Mouse (Mus musculus): ENCODE data around the gene Fam20c. TPM values are rescaled to one million over a fixed set of nuclear protein-coding genes. Genes with fewer than 3 reads are reported as not detected.

Gene Fam20c
- 7.7 and 8.7 TPM in 2 replicates for polyA plus RNA-seq (2014; fragmentation: Nextera tagmentation; extraction: Ambion mirVana)

DNA sequence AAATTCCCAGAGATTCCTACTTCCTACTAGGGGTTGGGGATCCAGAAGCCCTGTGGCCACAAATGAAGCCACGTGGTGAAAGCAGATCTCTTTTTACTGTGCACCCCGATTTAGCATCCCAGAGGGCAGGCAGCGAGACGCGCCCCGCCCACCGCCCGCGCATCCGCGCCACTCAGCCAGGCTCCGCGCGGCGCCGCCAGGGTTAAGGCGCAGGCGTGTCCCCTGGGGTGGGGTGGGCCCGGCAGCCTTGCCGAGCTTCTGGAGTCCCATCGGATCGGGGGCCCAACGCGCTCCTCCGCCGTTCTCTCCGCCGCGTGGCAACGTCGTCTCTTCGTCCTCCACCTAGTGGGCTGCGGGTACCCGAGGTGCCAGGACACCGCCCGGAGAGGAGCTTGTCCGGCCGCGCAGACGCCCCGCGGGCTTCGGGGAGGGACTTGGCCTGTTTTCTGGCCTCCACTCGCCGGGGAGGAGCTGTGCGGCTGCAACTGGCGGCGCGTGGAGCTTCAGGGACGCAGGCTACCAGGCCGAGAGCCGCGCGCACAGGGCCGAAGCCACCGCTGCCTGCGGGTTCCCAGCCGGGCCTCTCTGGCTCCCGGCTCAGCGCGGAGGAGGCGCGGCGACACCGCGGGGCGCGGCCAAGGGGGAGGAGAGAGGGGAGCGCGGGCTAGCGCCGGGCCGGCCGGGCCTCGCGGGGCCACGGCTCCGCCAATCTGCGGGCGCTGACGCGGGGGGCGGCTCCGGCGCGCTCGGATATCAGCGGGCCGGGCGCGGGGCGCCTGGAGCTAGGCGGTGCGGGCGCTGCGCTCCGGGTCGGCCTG is at the start of gene Fam20c:
Fam20c (plus strand) TSS at position 212 of the 818 bp plus-strand sequence.
- no peaks in the 10 kb centered on the region for H3K9me3 ChIP-seq (ENCODE audit: control insufficient read depth, low read length)
- H3K36me3 ChIP-seq (ENCODE audit: control insufficient read depth, insufficient read depth, low read length), result peaks cover 7% of the 10 kb centered on the region; the same call in 1 of the 2 replicates
- WGBS, result under 1% methylated on average over 65 of the region's 98 CpGs
- peak within 1 kb of the TSS; percentile 47 to 84; a peak in 3 of 4 replicates for H3K27ac ChIP-seq (replicated peaks in 1 of 2; ENCODE audit: control insufficient read depth in 1 of 2, insufficient read depth in 1 of 2, low read depth in 2 of 2, low read length in 2 of 2)
- H3K4me1 ChIP-seq (ENCODE audit: control insufficient read depth in 2 of 2, insufficient read depth in 2 of 2, low read length in 2 of 2), result peaks cover 14 to 19% of the 10 kb centered on the region in 2 experiments
- H3K27me3 ChIP-seq (ENCODE audit: control insufficient read depth, insufficient read depth, low read length), result peaks cover 34% of the 10 kb centered on the region
- H3K4me3 ChIP-seq (ENCODE audit: control insufficient read depth in 1 of 2, insufficient read depth in 1 of 2, low read depth in 1 of 2, low read length in 2 of 2), result peak within 1 kb of the TSS; percentile 61 to 74
- H3K4me2 ChIP-seq (ENCODE audit: low read length), result peak within 1 kb of the TSS; percentile 96
- ATAC-seq (ENCODE audit: insufficient number of reproducible peaks, insufficient read depth, low FRiP score, low read depth), result peak; percentile 79
- H3K9ac ChIP-seq (ENCODE audit: low read length), result peak within 1 kb of the TSS; percentile 83

GRCm38 (mm10) chr5:138707367-138707766 is 46.9 kb upstream of the Fam20c start:
- H3K4me2 ChIP-seq (ENCODE audit: low read length), result no peak overlapping the region
- H3K9me3 ChIP-seq (ENCODE audit: control insufficient read depth, low read length), result 0 out of 2 replicates have a peak, but pooled peaks cover 5% of the 10 kb centered on the region
- H3K9ac ChIP-seq (ENCODE audit: low read length), result no peak overlapping the region
- H3K27me3 ChIP-seq (ENCODE audit: control insufficient read depth, insufficient read depth, low read length), result no peaks in the 10 kb centered on the region
- no peaks in the 10 kb centered on the region for H3K36me3 ChIP-seq (ENCODE audit: control insufficient read depth, insufficient read depth, low read length)
- H3K27ac ChIP-seq (replicated peaks in 1 of 2; ENCODE audit: control insufficient read depth in 1 of 2, insufficient read depth in 1 of 2, low read depth in 2 of 2, low read length in 2 of 2), result peak overlapping the region in 1 of 2 experiments; percentile 8; a peak in 1 of 4 replicates
- no peak for ATAC-seq (ENCODE audit: insufficient number of reproducible peaks, insufficient read depth, low FRiP score, low read depth)
- no peak overlapping the region for H3K4me3 ChIP-seq (ENCODE audit: control insufficient read depth in 1 of 2, insufficient read depth in 1 of 2, low read depth in 1 of 2, low read length in 2 of 2)
- peaks cover 0 to 9% of the 10 kb centered on the region in 2 experiments; a peak in 3 of 4 replicates for H3K4me1 ChIP-seq (ENCODE audit: control insufficient read depth in 2 of 2, insufficient read depth in 2 of 2, low read length in 2 of 2)

DNA sequence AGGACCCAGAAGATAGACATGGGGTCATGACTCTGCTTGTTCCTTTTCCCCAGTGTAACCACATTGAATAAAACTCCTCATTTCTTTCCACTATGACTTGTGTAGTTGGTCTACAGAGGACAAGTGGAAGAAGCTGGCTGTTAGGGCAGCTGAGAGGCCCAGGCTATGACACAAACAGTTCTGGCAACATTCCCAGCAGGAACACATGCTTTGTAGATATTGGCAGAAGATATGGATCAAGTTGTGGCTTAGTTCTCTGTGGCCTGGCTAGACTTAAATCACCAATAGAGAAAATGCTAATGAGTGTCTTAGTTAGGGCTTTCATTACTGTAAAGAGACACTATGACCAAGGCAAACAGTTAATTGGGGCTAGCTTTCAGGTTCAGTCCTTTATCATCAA is 45.7 kb upstream of the Fam20c start:
- H3K9me3 ChIP-seq (ENCODE audit: control insufficient read depth, low read length), result 0 out of 2 replicates have a peak, but pooled peaks cover 5% of the 10 kb centered on the region
- H3K27me3 ChIP-seq (ENCODE audit: control insufficient read depth, insufficient read depth, low read length), result no peaks in the 10 kb centered on the region
- H3K4me1 ChIP-seq (ENCODE audit: control insufficient read depth in 2 of 2, insufficient read depth in 2 of 2, low read length in 2 of 2), result peaks cover 0 to 9% of the 10 kb centered on the region in 2 experiments; a peak in 3 of 4 replicates
- no peaks in the 10 kb centered on the region for H3K36me3 ChIP-seq (ENCODE audit: control insufficient read depth, insufficient read depth, low read length)
- H3K4me3 ChIP-seq (ENCODE audit: control insufficient read depth in 1 of 2, insufficient read depth in 1 of 2, low read depth in 1 of 2, low read length in 2 of 2), result no peak overlapping the region
- H3K9ac ChIP-seq (ENCODE audit: low read length), result no peak overlapping the region
- H3K27ac ChIP-seq (replicated peaks in 1 of 2; ENCODE audit: control insufficient read depth in 1 of 2, insufficient read depth in 1 of 2, low read depth in 2 of 2, low read length in 2 of 2), result no peak overlapping the region
- no peak overlapping the region for H3K4me2 ChIP-seq (ENCODE audit: low read length)
- no peak for ATAC-seq (ENCODE audit: insufficient number of reproducible peaks, insufficient read depth, low FRiP score, low read depth)

DNA sequence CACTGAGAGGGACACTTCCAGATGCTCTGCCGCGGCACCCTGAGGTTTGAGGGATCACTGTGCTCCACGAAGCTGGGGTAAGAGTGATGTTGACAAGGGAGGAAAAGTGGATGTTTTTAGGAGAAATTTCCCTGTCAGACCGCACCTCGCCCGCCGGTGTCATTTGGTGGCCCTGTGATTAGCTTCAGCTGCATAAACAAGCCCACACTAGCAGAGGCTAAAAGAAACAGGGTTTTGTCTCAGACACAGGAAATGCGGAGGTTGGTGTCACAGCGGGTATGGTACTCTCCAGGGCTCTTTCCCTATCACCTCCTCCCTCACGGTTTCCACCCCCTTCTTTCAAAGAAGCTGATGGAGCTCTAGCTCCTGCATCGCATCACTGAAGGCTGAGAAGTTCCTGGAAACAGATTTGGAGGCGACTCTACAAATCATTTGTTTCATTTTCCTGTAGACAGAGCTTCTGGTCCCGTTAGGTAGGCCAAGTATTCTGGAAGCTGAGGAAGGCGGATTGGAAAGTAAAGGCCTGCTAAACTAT is 38.7 kb upstream of the Fam20c start:
- no peak overlapping the region for H3K4me3 ChIP-seq (ENCODE audit: control insufficient read depth in 1 of 2, insufficient read depth in 1 of 2, low read depth in 1 of 2, low read length in 2 of 2)
- no peak for ATAC-seq (ENCODE audit: insufficient number of reproducible peaks, insufficient read depth, low FRiP score, low read depth)

DNA sequence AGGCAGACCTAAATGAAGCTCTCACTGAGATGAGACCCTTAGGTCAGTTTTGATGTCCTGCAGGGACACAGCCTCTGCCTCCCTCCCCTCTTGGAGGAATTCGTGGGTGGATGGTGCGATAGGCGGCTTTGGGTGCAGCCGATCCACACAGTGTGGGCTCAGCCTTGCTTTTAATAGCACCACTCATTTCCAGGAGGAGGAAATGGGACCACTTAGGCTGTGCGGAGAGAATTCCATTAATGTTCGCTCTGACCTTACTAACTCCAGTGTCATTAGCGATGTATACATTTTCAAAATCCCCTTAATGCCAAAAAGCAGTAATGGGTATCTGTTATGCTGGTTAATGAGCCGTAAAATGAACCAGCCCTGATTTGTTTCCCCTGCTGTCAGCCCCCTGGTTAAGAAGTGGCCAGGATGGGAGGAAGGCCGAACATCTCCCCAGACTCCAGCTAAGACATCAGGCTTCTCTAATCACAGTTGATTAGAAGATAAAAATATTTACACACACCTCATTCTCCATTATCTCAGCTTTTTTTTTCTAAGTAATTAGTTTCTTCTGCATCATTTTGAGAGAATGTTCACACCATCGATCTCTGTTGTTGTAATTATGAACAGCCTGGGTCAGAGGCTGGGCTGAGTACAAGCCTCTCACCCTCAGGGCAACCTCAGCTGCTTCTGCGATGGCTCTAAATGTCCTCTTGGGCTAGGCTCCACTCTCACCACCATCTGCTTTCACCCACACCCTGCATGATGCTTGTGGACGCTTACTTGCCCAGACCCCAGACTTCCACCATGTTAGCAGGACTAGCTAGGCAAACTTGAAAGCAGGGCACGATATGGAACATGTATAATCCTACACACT is 33.8 kb upstream of the Fam20c start:
- Histone ChIP-seq H3K36me3 (ENCODE audit: control insufficient read depth, insufficient read depth, low read length) (no peaks in the 10 kb centered on the region), H3K27ac (replicated peaks in 1 of 2; ENCODE audit: control insufficient read depth in 1 of 2, insufficient read depth in 1 of 2, low read depth in 2 of 2, low read length in 2 of 2) (no peak overlapping the region), H3K4me1 (ENCODE audit: control insufficient read depth in 2 of 2, insufficient read depth in 2 of 2, low read length in 2 of 2) (peaks cover 11 to 13% of the 10 kb centered on the region in 2 experiments), H3K4me2 (ENCODE audit: low read length) (no peak overlapping the region), H3K9me3 (ENCODE audit: control insufficient read depth, low read length) (no peaks in the 10 kb centered on the region), H3K4me3 (ENCODE audit: control insufficient read depth in 1 of 2, insufficient read depth in 1 of 2, low read depth in 1 of 2, low read length in 2 of 2) (no peak overlapping the region), H3K9ac (ENCODE audit: low read length) (no peak overlapping the region), H3K27me3 (ENCODE audit: control insufficient read depth, insufficient read depth, low read length) (no peaks in the 10 kb centered on the region)
- WGBS, result 50% methylated on average over 13 of the region's 13 CpGs
- no peak for ATAC-seq (ENCODE audit: insufficient number of reproducible peaks, insufficient read depth, low FRiP score, low read depth)

More for the DNA sequence above, 38.7 kb upstream of the Fam20c start:
- H3K9ac ChIP-seq (ENCODE audit: low read length), result no peak overlapping the region
- peaks cover 0 to 3% of the 10 kb centered on the region in 2 experiments; a peak in 2 of 4 replicates for H3K4me1 ChIP-seq (ENCODE audit: control insufficient read depth in 2 of 2, insufficient read depth in 2 of 2, low read length in 2 of 2)
- no peaks in the 10 kb centered on the region for H3K9me3 ChIP-seq (ENCODE audit: control insufficient read depth, low read length)
- no peak overlapping the region for H3K27ac ChIP-seq (replicated peaks in 1 of 2; ENCODE audit: control insufficient read depth in 1 of 2, insufficient read depth in 1 of 2, low read depth in 2 of 2, low read length in 2 of 2)
- H3K27me3 ChIP-seq (ENCODE audit: control insufficient read depth, insufficient read depth, low read length), result no peaks in the 10 kb centered on the region
- no peaks in the 10 kb centered on the region for H3K36me3 ChIP-seq (ENCODE audit: control insufficient read depth, insufficient read depth, low read length)
- no peak overlapping the region for H3K4me2 ChIP-seq (ENCODE audit: low read length)
- WGBS, result 23% methylated on average over 14 of the region's 14 CpGs

DNA sequence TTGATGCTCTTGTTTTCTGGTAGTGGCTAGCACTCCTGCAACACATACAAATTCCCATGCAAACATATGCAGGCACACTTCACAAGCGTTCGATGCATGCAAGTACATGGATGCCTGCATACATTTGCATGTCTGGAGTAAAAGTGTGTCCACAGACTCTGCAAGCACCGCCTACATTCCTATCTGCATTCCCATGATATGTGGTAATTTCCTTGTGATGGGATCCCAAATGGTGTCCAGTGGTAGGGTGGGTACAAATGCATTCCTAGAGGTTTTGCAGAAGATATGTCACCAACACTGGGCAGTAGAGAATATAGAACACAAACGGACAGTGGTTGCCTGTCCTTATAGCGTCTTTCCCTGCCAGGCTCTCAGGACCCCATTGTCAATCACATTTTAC is 29.9 kb upstream of the Fam20c start:
- peak overlapping the region in 1 of 2 experiments; percentile 75; a peak in 1 of 4 replicates for H3K27ac ChIP-seq (replicated peaks in 1 of 2; ENCODE audit: control insufficient read depth in 1 of 2, insufficient read depth in 1 of 2, low read depth in 2 of 2, low read length in 2 of 2)
- H3K36me3 ChIP-seq (ENCODE audit: control insufficient read depth, insufficient read depth, low read length), result no peaks in the 10 kb centered on the region
- no peak overlapping the region for H3K9ac ChIP-seq (ENCODE audit: low read length)
- no peak overlapping the region for H3K4me3 ChIP-seq (ENCODE audit: control insufficient read depth in 1 of 2, insufficient read depth in 1 of 2, low read depth in 1 of 2, low read length in 2 of 2)
- WGBS, result 62% methylated on average over 5 of the region's 5 CpGs
- no peaks in the 10 kb centered on the region for H3K9me3 ChIP-seq (ENCODE audit: control insufficient read depth, low read length)
- peaks cover 12 to 17% of the 10 kb centered on the region in 2 experiments for H3K4me1 ChIP-seq (ENCODE audit: control insufficient read depth in 2 of 2, insufficient read depth in 2 of 2, low read length in 2 of 2)
- H3K4me2 ChIP-seq (ENCODE audit: low read length), result no peak overlapping the region
- H3K27me3 ChIP-seq (ENCODE audit: control insufficient read depth, insufficient read depth, low read length), result no peaks in the 10 kb centered on the region
- no peak for ATAC-seq (ENCODE audit: insufficient number of reproducible peaks, insufficient read depth, low FRiP score, low read depth)

DNA sequence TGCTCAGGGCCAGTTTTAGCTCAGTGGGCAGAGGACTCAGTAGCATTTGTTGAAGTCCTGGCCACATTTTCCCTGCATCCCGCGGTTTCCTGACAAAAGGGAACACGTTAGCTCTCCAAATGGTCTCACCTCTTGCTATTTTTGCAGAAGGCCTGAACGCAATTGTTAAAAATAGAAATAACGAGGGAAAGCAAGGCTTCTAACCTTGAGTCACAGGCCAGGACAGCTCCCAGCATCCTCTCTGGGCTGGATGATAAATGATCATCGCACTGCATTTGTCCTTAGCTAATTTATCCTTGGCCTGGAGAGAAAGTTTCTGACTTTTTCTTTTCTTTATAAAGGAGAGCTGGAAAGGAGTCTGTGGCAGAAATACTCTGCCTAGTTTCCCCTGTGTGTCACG is 29.2 kb upstream of the Fam20c start:
- no peaks in the 10 kb centered on the region for H3K36me3 ChIP-seq (ENCODE audit: control insufficient read depth, insufficient read depth, low read length)
- H3K4me1 ChIP-seq (ENCODE audit: control insufficient read depth in 2 of 2, insufficient read depth in 2 of 2, low read length in 2 of 2), result peaks cover 12 to 17% of the 10 kb centered on the region in 2 experiments
- H3K4me3 ChIP-seq (ENCODE audit: control insufficient read depth in 1 of 2, insufficient read depth in 1 of 2, low read depth in 1 of 2, low read length in 2 of 2), result no peak overlapping the region
- WGBS, result 32% methylated on average over 7 of the region's 7 CpGs
- H3K9me3 ChIP-seq (ENCODE audit: control insufficient read depth, low read length), result no peaks in the 10 kb centered on the region
- peak overlapping the region; percentile 43 to 75; a peak in 3 of 4 replicates for H3K27ac ChIP-seq (replicated peaks in 1 of 2; ENCODE audit: control insufficient read depth in 1 of 2, insufficient read depth in 1 of 2, low read depth in 2 of 2, low read length in 2 of 2)
- no peak; the same call in 1 of the 2 replicates for ATAC-seq (ENCODE audit: insufficient number of reproducible peaks, insufficient read depth, low FRiP score, low read depth)
- H3K27me3 ChIP-seq (ENCODE audit: control insufficient read depth, insufficient read depth, low read length), result no peaks in the 10 kb centered on the region
- no peak overlapping the region for H3K9ac ChIP-seq (ENCODE audit: low read length)
- H3K4me2 ChIP-seq (ENCODE audit: low read length), result no peak overlapping the region
